Mouse (Mus musculus): ENCODE data around the gene Lmo7.

Lmo7 gene

DNA sequence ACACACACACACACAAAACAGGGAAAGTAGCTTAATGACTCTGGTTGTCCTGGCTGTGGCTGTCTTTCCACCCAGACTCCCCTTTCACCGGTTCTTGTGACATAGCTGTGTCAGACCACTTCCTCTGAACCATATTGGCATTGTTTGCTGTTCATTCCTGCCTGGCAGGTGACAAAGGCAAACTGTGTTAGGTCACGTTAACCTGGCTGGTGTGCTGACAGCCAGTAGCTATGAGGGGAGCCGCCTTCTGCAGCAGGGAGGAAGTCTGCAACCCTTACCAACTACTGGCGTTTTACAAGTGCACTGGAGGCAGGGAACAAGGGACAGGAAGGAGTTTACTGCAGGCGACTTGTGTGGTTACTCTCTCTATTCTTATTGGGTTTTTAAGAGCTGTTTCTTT, 153.2 kb downstream of the Lmo7 start:
- no peak for DNase-seq

GRCm38 (mm10) chr14:101883787-101884186, 154.0 kb downstream of the Lmo7 start:
- no peak for DNase-seq

DNA sequence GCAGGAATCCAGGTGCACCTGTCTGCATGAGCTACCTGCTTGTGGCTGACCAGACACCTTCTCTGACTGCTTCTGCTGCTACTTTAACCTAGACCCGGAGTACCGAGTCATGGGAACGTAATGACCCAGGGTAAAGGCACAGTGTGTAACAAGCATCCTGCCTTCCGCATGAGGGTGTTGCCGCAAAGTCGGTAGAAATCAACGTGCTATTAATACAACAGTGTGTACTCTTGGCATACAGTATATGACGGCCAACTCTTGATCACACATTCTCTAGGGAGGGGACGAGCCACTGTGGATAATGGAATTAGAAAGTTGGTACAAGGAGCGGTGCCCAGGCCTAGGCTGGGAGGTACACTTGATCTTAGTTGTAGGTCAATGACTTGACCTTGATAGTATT, 156.6 kb downstream of the Lmo7 start:
- no peak for DNase-seq

DNA sequence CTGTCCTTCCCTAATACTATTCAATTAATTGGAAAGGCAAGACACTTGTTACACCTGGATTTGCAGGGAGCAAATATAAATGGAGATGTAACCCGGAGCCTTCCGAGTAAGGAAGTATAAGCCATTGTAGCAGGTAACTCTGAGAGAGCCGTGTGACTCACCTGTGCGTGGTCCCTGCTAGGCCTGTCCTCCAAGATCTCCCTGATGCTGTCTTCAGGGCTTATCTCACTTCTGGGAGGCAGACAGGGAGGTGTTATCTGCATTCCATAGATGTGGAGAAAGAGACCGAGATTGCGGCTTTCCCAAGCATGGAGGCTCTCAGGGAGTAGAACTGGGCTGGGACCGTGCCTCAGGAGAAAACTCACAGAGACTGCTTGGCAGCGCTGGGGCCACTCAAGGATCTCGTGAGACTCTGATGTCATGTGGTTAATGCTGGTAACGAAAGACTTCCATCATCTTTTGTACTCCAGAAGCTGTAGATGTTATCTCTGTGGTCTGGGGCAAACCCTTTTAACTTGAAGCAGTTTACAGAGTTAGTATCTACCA, 162.2 kb downstream of the Lmo7 start:
- DNase-seq = no peak

GRCm38 (mm10) chr14:101892496-101892895, 162.7 kb downstream of the Lmo7 start:
- DNase-seq = no peak

DNA sequence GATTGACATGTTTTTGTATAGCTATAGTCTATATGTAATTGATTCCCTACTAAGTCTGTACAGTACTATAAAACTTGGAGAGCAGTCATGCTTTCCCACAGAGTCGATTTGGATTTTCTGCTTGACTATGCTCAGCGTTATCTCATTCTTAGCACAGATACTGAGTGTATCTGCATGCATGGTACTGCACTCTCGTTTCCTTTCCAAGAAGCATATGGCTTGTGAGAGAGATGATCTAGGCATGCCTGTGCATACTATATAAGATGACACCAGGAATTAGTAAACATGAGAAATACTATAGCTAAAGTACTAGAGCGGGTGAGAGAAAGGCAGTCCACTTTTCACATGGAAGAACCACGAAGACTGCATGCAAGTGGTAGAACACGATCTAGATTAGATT, 163.5 kb downstream of the Lmo7 start:
- no peak for DNase-seq

- no peak for DNase-seq
Observed at GRCm38 (mm10) chr14:101898250-101898649, 168.5 kb downstream of the Lmo7 start.

- DNase-seq = no peak
Observed at GRCm38 (mm10) chr14:101901496-101901895, 171.7 kb downstream of the Lmo7 start.

GRCm38 (mm10) chr14:101901976-101902375, 172.2 kb downstream of the Lmo7 start:
- DNase-seq = no peak

GRCm38 (mm10) chr14:101903722-101904121, 174.0 kb downstream of the Lmo7 start:
- DNase-seq = no peak

DNA sequence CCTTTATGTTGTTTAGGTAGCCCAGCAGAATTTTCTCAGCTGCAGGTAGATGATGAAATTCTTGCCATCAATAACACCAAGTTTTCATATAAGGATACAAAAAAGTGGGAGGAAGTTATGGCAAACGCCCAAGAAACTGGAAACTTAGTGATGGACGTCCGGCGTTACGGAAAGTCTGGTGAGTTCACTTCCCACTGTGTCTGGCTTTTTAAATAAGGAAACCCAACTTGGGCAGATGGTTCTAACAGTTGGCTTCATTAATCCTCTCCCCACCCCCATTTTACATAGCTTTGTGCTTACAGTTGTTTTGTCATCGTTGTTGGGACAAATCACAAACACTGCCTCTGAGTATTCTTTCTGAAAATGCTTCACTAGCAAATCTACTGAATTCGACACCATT, 182.2 kb downstream of the Lmo7 start:
- no peak for DNase-seq

DNA sequence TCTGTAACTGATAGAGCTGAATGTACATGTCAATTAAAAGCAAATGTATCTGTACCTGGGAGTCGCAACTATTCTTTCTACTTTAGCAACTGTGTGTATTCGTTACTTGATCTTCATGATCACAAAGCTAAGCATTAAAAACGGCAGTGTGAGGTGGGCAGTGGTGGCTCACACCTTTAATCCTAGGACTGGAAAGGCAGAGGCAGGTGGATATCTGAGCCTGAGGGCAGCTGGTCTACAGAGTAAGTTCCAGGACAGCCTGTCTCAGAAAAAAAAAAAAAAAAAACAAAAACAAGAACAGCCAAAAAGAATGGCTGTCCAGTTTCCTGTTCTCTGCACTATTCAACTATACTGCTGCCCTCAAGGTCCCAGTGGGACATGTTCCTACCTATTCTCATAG, 182.6 kb downstream of the Lmo7 start:
- no peak for DNase-seq

DNA sequence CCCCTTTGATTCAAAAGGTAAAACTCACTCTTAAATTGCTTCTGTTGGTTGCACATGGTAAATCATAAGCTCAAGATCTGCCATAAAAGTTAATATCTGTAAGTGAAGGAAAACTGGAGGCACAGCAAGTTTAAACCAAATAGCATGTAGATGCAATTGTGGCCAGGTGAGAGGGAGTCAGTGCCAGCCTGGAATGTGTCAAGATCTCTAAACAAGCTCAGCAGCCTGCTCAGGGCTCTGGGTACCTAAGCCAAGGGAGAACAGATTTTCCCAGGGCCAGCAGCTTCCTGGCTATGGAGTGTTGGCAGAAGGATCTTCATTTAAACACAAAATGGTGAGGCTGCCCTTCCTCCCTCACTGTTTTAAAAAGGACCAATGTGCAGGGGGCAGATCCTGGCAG, 184.6 kb downstream of the Lmo7 start:
- no peak for DNase-seq

- DNase-seq = no peak
Observed at GRCm38 (mm10) chr14:101915867-101916266, 186.1 kb downstream of the Lmo7 start.

- DNase-seq = no peak
Observed at GRCm38 (mm10) chr14:101918471-101918870, 188.7 kb downstream of the Lmo7 start.

DNA sequence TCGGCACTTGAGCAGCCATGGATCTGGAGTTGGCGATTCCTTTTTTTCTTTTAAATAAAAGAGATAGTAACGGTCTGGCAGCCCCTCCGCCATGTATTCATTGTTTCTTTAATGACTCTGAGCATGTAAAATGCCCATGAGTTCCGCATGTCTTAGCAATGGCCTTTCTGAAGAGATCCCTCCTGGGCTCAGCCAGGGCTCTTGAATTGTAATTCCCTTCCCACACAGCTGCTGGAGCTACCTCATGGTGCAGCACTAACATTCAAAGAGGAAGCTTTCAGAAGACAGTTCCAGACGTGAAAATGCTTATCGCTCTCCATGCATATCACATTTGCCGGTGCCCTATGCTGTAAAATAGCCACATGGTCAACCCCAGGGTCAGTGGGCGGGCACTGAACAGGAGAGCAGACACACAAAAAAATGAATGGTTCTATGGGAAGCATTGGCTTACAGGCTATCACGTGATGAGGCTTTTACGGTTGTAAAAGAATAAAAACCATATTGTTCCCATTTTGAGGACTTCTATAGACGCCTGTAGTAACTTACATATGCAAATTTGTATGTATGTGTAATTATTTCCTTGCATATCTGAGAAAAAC, 198.0 kb downstream of the Lmo7 start:
- DNase-seq = no peak

- DNase-seq = no peak
Observed at GRCm38 (mm10) chr14:101930576-101931447, 201.1 kb downstream of the Lmo7 start.

DNA sequence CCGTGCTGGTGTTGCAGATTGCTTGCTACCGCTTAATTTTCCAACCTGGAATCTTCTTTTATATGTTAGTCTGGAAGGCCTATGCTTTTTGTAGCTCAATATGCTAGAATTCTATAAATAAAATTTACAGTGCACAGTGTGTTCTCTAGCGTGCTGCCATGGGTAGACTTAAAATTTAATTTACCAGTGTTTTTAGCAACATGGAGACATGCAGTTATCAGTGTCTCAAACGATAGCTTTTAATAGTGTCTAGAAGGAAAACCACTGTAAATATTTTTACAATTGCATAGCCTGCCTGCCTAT, 201.6 kb downstream of the Lmo7 start:
- no peak for DNase-seq

GRCm38 (mm10) chr14:101933551-101933950, 203.8 kb downstream of the Lmo7 start:
- DNase-seq = no peak

DNA sequence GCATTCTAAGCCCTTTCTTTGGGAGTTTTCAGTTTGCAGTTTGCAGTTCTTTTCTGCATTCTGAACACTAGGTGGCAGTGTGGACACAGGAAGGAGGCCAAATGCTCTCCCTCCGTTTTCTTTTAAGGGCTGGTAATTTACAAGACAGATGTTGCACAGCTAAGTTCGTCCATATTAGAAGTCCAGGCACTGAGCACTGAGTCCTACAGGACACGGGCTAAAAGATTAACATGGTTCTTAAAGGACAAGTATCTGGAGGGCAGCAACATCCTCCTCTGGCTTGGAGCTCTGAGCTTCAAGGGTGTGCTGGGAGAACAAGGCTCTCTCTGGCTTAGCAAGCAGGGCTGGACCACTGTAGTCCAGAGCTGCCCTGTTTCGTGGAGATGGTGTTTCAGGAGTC, 213.2 kb downstream of the Lmo7 start:
- DNase-seq = peak; percentile 29 to 42

DNA sequence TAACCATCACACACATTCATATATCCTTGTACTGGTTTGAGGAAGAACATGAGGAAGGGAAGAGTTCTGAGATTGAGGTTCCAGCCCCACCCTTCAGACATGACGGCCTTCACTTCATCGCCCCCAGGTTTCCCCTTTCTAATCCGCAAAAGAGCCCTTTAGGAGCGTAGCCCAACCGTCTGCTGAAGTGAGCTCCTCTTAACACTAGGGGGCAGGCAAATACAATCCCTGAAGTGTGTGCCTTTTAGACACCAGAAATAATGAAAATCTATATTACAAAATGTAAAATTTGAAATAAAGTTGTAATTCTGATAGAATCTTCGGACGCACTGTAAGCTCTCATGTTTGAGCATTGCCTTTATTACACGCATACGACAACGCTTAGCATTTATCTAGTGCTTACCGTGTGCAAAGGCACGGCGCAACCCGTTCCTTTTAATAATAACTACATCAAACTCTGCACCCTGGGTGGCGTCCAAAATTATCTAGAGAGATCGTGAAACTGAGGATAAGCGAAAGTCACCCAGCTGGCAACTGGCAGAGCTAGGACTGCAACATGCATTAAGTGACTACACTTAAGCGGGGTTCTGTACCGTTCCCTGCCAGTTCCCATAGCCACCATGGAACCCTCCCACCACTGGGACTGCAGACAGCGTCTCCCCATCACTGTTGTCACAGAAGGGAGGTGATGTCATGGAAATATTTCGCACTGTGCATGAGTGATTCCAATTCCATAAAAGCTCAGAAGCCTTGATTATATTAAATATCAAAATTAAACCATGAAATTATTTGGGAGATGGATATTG, 217.2 kb downstream of the Lmo7 start:
- peak; percentile 43 to 49 for DNase-seq

- peak; percentile 29 to 38 for DNase-seq
Observed at GRCm38 (mm10) chr14:101949114-101949513, 219.4 kb downstream of the Lmo7 start.

DNA sequence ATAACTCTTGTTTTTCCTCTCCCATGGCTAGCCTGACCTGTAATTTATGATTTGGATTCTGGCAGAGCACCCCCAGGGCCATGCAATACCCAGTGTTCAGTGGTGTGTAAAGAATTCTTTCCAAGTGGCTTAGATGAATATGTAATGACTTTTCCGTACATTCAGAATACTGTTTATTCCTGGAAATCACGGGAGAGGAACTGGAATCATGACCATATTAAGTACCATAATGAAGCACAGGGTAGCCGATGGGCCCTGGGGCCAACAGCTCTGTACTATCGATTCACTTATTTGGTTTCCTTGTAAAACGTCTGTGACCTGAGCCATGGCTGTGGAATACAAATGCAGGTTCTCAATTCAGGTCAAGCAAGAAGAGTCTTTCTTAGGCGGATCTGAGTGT, 221.3 kb downstream of the Lmo7 start:
- no peak for DNase-seq
